Mouse (Mus musculus) forebrain, embryonic 15.5 days (tissue): ENCODE results near the gene Vmn2r52. TPM values are rescaled to one million over a fixed set of nuclear protein-coding genes. Genes with fewer than 3 reads are reported as not detected.
"Not testable (repeated sequence)": the region's sequence is repeated elsewhere in the genome, so short reads cannot be mapped to it uniquely, and the experiment has no call there.

Source experiments
- ATAC-seq: fragments of 200-750 bp; cut with Nextera tagmentation; replicated peaks from 2 replicates; pipeline ENCODE4 v1.8.0; 2017; ENCODE audit warnings: mild to moderate bottlenecking, moderate TSS enrichment, moderate library complexity
- H3K27ac ChIP-seq: fragments of 300-500 bp; sonication (generic); replicated peaks from 2 replicates; pipeline ENCODE4 v1.5.1; 2015; ENCODE audit warnings: mild to moderate bottlenecking, inconsistent platforms
- H3K27me3 ChIP-seq: fragments of 300-500 bp; sonication (generic); 2 replicates; pipeline ENCODE4 v1.6.1; 2015; ENCODE audit warnings: inconsistent platforms
- H3K36me3 ChIP-seq: fragments of 300-500 bp; sonication (generic); 2 replicates; pipeline ENCODE4 v1.6.1; 2015; ENCODE audit warnings: mild to moderate bottlenecking, inconsistent platforms
- H3K4me1 ChIP-seq: fragments of 300-500 bp; sonication (generic); 2 replicates; pipeline ENCODE4 v1.6.1; 2015; ENCODE audit warnings: inconsistent platforms
- H3K4me2 ChIP-seq: fragments of 300-500 bp; sonication (generic); replicated peaks from 2 replicates; pipeline ENCODE4 v1.6.1; 2015; ENCODE audit warnings: mild to moderate bottlenecking, inconsistent platforms
- H3K4me3 ChIP-seq: fragments of 300-500 bp; sonication (generic); 2 replicates; pipeline ENCODE4 v1.5.1; 2015; ENCODE audit warnings: mild to moderate bottlenecking, inconsistent platforms
- H3K9ac ChIP-seq: fragments of 300-500 bp; sonication (generic); replicated peaks from 2 replicates; pipeline ENCODE4 v1.6.1; 2015; ENCODE audit warnings: mild to moderate bottlenecking, inconsistent platforms
- H3K9me3 ChIP-seq: fragments of 300-500 bp; sonication (generic); 2 replicates; pipeline ENCODE4 v1.6.1; 2016; ENCODE audit warnings: inconsistent platforms
- WGBS: fragments of 180-500 bp; shearing (Covaris S2); methylation state at CpG from one replicate; pipeline ENCODE4 v1.1.7; 2015; ENCODE audit warnings: mixed read lengths; 5-methylcytosine and 5-hydroxymethylcytosine counted together
- polyA plus RNA-seq: library from polyadenylated mRNA; unstranded; fragments of >200 nt; fragmentation: Nextera tagmentation; extraction: Ambion mirVana; gene quantifications from 2 replicates; pipeline ENCODE4 v1.2.1, GENCODE M21; 2015

Gene Vmn2r52
- not detected in 2 replicates for polyA plus RNA-seq

DNA sequence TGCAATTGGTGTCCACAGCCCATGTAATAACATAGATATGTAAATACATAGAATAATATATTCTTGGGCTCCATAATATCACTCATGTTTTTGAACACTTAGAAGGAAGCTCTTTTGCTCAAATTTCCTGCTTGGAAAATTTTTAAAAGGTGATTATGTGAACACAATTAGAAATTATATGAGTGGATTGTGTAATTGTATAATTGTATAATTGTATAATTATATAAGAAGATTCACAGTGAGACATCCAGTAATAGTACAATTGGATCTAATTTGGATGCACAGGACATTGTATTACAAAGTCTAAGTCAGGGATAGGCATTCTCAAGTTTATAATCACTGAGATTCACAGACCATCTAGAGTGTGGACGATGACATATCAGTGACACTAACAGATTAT lies at the start of gene Vmn2r52:
Vmn2r52 (minus strand) TSS at position 101 of the 400 bp plus-strand sequence.
- 74% methylated on average over 1 of the region's 1 CpGs for WGBS

GRCm38 (mm10) chr7:10105641-10106040 lies 70.7 kb downstream of the Vmn2r52 start, which contains the start of gene Vmn2r51:
Gene Vmn2r51, minus strand, starts transcription at chr7:10105741.
- not testable (repeated sequence) for H3K36me3 ChIP-seq, H3K4me1 ChIP-seq, H3K9ac ChIP-seq, H3K27ac ChIP-seq, ATAC-seq, H3K9me3 ChIP-seq, H3K4me3 ChIP-seq, H3K4me2 ChIP-seq, H3K27me3 ChIP-seq
- 56% methylated on average over 1 of the region's 1 CpGs for WGBS

More for the DNA sequence above, at the start of gene Vmn2r52:
- no peak for ATAC-seq
- Histone ChIP-seq H3K36me3 (no peaks in the 10 kb centered on the region), H3K27ac (no peak within 1 kb of the TSS), H3K4me1 (no peaks in the 10 kb centered on the region), H3K4me2 (no peak within 1 kb of the TSS), H3K9me3 (peaks cover 8% of the 10 kb centered on the region; the same call in 1 of the 2 replicates), H3K4me3 (no peak within 1 kb of the TSS), H3K27me3 (no peaks in the 10 kb centered on the region), H3K9ac (no peak within 1 kb of the TSS)

Other genes with a start within 250 kb of the Vmn2r52 start
- gene Vmn2r48, start 223.0 kb downstream of the Vmn2r52 start, polyA plus RNA-seq = not detected in 2 replicates
- not detected in 2 replicates for gene Vmn2r49, start 184.3 kb downstream of the Vmn2r52 start, polyA plus RNA-seq
- not detected in 2 replicates for gene Vmn2r50, start 123.3 kb downstream of the Vmn2r52 start, polyA plus RNA-seq
- not detected in 2 replicates for gene Vmn2r51, start 70.8 kb downstream of the Vmn2r52 start, polyA plus RNA-seq
- not detected in 2 replicates for gene Vmn1r66, start 101.4 kb upstream of the Vmn2r52 start, polyA plus RNA-seq